Mouse (Mus musculus) adrenal gland, postnatal 4 days (tissue): Measurements from ENCODE around the gene Rilpl1. TPM values are rescaled to one million over a fixed set of nuclear protein-coding genes. Genes with fewer than 3 reads are reported as not detected.
"Not testable (repeated sequence)": the region's sequence is repeated elsewhere in the genome, so short reads cannot be mapped to it uniquely, and the experiment has no call there.

Source experiments
- DNase-seq, 2 experiments: peaks; one replicate each; pipeline ENCODE4 v3.0.0; 2021 to 2022; ENCODE audit warnings: low spot score in 2 of 2, mixed read lengths in 2 of 2
- long read RNA-seq, 2 experiments: library from polyadenylated mRNA; stranded (forward); transcript quantifications; one replicate each; pipeline ENCODE4 v2.0.0; 2021
- total RNA-seq, 2 experiments: library from RNA; stranded (reverse); gene quantifications; 2 replicates each; pipeline ENCODE4 v1.2.3; 2021

Gene Rilpl1
- 10 to 100 TPM; 23.0 TPM for total RNA-seq
- long read RNA-seq, experiment 1, transcript Rilpl1-201 (7 exons, 2,249 nt), result major isoform, 14 of 19 reads
- long read RNA-seq, experiment 1, partial matches to known transcripts, result 2 of 19 reads
- long read RNA-seq, experiment 1, other reads (novel, unspliced or antisense), result 3 of 19 reads
- long read RNA-seq, experiment 2, transcript Rilpl1-201 (7 exons, 2,249 nt), result major isoform, 27 of 35 reads
- long read RNA-seq, experiment 2, partial matches to known transcripts, result 4 of 35 reads
- long read RNA-seq, experiment 2, other reads (novel, unspliced or antisense), result 4 of 35 reads

DNA sequence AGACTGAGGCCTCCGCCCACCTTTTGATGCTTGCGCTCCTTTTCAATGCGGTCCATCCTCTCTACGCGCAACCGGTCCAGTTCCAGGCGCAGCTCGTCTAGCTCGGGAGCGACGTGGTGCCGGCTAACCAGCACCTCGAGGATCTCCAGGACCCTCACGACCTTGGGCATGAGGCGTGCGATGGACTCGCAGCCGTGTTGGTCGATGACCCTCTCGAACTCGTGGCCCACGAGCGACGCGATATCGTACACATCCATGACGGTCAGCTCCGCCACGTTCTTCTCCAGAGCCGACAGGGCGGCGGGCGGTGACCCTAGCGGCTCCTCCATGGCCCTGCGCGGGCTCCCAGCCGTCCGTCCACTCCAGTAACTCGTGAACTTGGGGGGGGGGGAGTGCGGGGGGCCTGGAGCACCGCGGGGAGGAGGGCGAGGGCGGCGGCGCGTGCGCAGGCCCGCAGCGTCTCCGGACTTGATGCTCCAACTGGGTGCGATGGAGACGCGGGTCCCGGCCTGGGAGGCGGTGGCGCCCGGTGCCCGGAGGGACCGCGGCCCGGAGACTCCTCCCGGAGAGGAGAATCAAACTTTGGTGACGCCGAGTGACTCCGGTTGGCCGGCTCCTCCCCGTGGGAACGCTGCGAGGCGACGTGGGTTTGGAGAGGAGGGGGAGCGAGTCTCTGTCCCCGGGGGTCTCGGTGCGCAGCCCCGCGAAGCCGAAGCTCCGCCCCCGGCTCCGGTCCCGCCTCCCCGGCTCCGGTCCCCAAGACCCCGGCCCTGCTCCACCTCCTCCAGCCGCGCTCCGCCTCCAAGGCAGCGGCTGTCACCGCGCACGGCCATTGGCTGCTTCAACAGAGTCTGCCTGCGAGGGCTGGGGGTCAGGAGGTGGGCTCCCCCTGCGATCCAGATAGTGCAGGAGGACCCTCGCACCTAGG, at the start of gene Rilpl1:
Rilpl1 (minus strand) TSS at position 737 of the 928 bp plus-strand sequence.
- peak; percentile 49 to 64 for DNase-seq

GRCm38 (mm10) chr5:124578633-124579317, 47.6 kb upstream of the Rilpl1 start, which contains the start of the genes Eif2b1 and Gtf2h3:
Gene Eif2b1 (minus strand): TSS chr5:124579131.
Gene Gtf2h3 (plus strand): TSS chr5:124579140.
- peak; percentile 78 to 80 for DNase-seq

- DNase-seq, result no peak
Observed at GRCm38 (mm10) chr5:124575467-124575866, 44.3 kb upstream of the Rilpl1 start.

DNA sequence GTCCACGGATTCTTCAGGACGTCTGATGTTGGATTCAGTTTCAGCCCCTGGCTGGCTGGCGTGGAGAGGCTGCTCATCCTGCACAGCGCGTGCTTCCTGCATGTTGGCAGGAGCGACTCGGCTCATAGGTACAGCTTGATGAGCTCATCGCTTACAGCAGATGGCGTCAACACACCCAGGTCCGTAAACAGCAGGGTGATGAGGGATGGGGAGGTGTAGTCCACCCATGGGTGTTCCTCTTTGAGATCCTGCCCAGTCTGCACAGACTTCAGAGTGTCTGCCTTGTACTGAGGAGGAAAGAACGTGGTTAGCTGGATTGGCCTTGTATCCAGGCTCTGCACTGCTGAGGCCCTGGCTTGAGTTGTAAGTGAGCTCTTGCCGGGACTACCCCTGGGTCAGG, 39.9 kb upstream of the Rilpl1 start:
- no peak for DNase-seq

DNA sequence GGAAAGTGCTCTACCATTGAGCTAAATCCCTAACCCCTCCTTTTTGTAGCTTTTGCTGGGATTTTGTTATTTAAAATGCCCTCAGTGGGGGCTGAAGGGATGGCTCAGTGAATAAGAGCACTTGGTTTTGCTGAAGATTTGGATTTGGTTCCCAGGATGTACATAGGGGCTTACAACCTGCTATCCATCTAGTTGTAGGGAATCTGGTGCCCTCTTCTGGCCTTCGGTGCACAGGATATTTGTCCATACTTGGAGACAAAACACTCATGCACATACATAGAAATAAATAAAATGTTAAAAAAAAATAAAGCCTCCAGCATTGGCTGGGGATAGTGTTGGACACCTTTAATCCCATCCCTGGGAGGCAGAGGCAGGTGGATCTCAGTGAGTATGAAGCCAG, 24.0 kb upstream of the Rilpl1 start:
- DNase-seq, result no peak

GRCm38 (mm10) chr5:124553607-124554006, 22.4 kb upstream of the Rilpl1 start:
- no peak for DNase-seq

DNA sequence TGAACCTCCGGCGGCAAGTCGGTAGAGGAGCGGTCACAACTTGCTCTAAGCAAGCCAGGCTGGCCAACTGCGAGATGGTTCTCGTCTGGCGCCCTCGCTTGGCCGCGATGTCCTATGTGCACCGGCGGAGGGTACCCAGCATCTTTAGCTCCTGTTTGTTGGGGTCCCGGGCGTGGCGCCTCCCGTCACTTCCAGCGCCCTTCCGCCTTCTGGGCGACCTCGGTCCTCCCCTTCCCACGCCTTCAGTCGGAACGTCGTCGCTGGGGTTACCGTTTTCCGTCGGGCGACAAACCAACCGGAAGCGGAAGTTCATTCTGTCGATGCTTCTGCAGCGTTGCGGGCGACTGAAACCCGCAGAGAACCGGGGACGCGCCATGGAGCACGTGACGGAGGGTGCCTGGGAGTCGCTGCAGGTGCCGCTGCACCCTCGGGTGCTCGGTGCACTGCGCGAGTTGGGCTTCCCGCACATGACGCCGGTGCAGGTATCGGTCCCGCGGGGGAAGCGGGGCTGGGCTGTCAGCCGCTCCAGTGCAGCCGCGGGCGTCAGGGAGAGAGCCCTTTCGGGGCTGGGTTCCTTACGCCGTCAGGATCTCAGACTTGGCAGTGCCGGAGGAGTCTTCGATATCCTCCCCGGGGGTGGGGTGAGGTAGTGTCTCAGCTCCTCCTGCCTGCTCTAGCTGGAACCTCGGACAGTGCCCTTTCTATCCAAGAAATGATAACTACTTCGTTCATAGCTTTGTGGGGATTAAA, 21.5 kb upstream of the Rilpl1 start, which contains the start of gene Ddx55:
Ddx55 (plus strand) TSS at position 307 of the 750 bp plus-strand sequence.
- peak; percentile 82 for DNase-seq

DNA sequence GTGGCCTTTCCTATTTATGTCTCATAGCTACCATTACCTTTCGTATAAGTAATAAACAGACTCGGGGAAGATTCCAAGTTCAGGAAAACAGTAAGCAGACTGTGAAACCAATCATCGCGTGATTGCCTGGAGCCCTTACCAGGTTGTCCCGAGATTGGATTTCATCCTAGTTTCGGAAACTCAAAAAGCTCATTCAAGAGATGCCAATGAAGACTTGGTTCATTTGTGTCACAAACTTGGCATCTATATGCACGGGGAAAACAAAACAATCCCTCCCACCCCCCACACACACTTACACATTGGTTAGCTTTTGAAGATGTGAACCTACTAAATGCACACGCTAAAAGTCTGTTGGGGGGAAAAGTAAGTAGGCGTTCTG, 20.9 kb upstream of the Rilpl1 start:
- no peak for DNase-seq

DNA sequence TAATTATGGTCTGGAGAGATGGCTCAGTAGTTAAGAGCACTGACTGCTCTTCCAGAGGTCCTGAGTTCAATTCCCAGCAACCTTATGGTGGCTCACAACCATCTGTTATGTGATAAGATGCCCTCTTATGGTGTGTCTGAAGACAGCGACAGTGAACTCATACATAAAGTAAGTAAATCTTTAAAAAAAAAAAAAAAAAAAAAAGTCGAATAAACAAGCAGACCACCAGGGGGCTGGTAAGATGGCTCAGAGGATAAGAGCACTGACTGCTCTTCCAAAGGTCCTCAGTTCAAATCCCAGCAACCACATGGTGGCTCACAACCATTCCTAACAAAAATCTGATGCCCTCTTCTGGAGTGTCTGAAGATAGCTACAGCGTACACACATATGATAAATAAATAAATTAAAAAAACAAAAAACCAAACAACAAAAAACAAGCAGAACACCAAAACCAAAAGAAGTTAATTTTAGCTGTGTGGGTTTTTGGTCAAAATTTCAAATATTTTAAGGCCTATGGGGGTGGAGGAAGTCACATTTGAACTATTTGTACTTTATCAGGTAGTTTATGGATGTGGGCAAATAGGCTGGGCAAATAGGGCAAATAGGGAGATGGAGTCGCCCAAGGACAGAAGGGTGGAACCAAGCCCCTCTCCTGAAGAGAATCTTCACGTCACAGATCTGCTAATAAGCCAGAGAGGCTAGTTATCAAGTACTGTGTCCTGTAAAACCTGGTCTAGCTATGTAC, 20.3 kb upstream of the Rilpl1 start:
- DNase-seq, result not testable (repeated sequence)

- not testable (repeated sequence) for DNase-seq
Observed at GRCm38 (mm10) chr5:124550737-124551136, 19.5 kb upstream of the Rilpl1 start.

- no peak for DNase-seq
Observed at GRCm38 (mm10) chr5:124541602-124541973, 10.4 kb upstream of the Rilpl1 start.

DNA sequence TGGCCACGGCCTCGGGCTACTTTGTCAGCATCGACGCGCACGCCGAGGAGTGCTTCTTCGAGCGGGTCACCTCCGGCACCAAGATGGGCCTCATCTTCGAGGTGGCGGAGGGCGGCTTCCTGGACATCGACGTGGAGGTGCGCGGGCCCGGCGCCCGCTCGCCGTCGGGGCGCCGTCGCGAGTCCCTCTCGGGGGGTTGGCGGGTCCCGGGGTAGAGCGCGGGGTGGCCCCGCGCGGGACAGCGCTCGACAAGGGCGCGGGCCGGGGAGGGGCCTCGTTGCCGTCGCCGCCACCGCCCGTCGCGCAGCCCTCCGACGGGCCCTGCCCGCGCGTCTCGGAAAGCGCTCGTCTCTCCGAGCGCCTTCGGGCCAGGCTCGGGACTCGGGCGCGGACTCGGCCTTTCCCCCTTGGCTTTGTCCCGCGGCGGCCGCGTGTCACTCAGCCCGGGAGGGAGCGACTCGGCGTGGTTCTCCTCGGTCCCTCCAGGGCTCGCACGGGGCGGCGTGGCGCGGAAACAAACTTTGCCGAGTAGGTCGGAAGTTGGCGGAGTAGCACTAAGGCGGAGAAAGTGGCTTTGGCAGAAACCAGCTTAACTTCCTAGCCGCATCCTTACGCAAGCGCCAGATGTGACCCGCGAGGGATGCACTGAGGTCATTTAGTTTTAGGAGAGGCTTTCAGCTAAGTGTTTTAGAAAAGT, 9.9 kb upstream of the Rilpl1 start:
- DNase-seq, result peak; percentile 60 to 66

DNA sequence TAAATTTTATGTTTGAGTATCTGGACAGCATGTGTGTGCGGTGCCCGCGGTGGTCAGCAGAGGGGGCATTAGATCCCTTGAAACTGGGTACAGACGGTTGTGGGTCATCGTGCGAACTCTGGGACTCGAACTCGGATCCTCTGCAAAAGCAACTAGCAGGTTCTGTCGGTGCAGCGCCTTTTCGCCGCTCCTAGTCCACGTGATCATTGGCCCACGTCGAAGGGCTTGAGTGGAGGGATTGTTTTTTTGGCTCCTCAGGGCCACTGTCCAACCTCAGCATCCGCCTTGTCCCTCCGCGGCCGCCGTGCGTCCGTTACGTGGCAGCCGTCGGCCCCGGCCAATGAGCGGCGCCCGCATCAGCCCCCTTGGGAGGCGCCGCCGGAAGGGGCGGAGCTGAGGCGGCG, 9.2 kb upstream of the Rilpl1 start, which contains the start of gene Tmed2:
Tmed2 (plus strand) TSS at position 313 of the 404 bp plus-strand sequence.
- peak; percentile 81 to 86 for DNase-seq

GRCm38 (mm10) chr5:124539905-124540304, 8.7 kb upstream of the Rilpl1 start:
- DNase-seq, result no peak

- no peak for DNase-seq
Observed at GRCm38 (mm10) chr5:124538813-124539792, 7.9 kb upstream of the Rilpl1 start.

DNA sequence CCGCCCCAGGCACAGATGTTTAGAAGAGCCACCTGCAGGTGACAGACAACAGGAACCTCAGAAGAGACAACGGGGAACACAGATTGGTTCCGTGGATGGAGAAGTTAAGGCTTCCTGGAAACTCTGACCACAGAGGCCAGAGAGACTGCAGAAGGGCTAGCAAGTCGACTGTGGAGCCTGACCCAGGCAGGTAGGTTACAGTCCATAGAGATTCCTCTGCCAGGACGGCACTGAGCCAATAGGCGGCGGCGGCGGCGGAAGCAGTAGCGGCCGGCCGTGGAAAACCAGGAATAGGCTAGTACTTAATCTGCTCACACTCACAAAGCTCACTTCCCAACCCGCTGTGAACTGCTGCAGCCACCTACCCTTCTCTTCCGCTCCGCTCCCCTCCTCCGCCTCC, 5.6 kb upstream of the Rilpl1 start:
- DNase-seq, result peak in 1 of 2 experiments; percentile 16

- DNase-seq, result no peak
Observed at GRCm38 (mm10) chr5:124535016-124535415, 3.8 kb upstream of the Rilpl1 start.

DNA sequence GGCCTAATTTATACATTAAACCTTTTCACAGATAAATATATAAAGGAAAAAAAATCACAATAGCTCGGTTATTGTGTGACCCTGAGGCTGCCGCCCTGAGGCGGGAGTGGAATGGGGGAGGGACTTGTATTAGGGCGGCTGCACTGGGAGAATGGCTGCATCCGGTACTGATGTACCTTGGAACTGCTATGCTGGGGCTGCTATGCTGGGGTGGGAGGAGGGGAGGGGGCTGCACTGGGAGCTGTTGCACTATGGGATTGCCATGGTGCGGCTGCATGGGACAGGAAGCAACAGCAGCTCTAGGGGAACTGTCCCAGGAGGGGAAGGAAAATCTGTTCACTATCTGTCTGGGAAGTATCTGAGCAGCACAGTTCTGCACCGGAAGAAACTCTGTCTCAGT, 1.3 kb upstream of the Rilpl1 start:
- no peak for DNase-seq
